Mouse (Mus musculus): ENCODE data around the gene Fbxo27. TPM values are rescaled to one million over a fixed set of nuclear protein-coding genes. Genes with fewer than 3 reads are reported as not detected.

The Fbxo27 gene
- total and polyA plus RNA-seq, 3 experiments: 1.7 to 8.5 (median 2.6) TPM

Other genes starting within 250 kb of the Fbxo27 start
- gene Lrfn1, start 240.9 kb upstream of the Fbxo27 start, total RNA-seq (2021): 10 to 100 TPM; 12.9 to 25.4 TPM
- 33.6 and 37.1 TPM in 2 replicates for gene Lrfn1, start 240.9 kb upstream of the Fbxo27 start, polyA plus RNA-seq (2012; rRNA removed)
- not detected for gene Ifnl2, start 182.4 kb upstream of the Fbxo27 start, total RNA-seq (2021)
- 0.33 and 1.00 TPM in 2 replicates for gene Ifnl2, start 182.4 kb upstream of the Fbxo27 start, polyA plus RNA-seq (2012; rRNA removed)
- not detected for gene Ifnl3, start 170.0 kb upstream of the Fbxo27 start, total RNA-seq (2021)
- gene Ifnl3, start 170.0 kb upstream of the Fbxo27 start, polyA plus RNA-seq (2012; rRNA removed): 0.48 and 0.59 TPM in 2 replicates
- gene Sycn, start 152.0 kb upstream of the Fbxo27 start, total RNA-seq (2021): not detected
- 0.44 and 0.48 TPM in 2 replicates for gene Sycn, start 152.0 kb upstream of the Fbxo27 start, polyA plus RNA-seq (2012; rRNA removed)
- not detected for gene Nccrp1, start 145.6 kb upstream of the Fbxo27 start, total RNA-seq (2021)
- 0.10 TPM in 1 of 2 replicates, not detected in the other for gene Nccrp1, start 145.6 kb upstream of the Fbxo27 start, polyA plus RNA-seq (2012; rRNA removed)
- 10 to 100 TPM; 61.0 to 78.2 TPM for gene Samd4b, start 94.7 kb upstream of the Fbxo27 start, total RNA-seq (2021)
- gene Samd4b, start 94.7 kb upstream of the Fbxo27 start, polyA plus RNA-seq (2012; rRNA removed): 127 and 146 TPM in 2 replicates
- 10 to 100 TPM; 28.7 to 29.6 TPM for gene Pak4, start 94.7 kb upstream of the Fbxo27 start, total RNA-seq (2021)
- 53.5 and 54.9 TPM in 2 replicates for gene Pak4, start 94.7 kb upstream of the Fbxo27 start, polyA plus RNA-seq (2012; rRNA removed)
- gene Acp7, start 61.5 kb upstream of the Fbxo27 start, total RNA-seq (2021): not detected
- not detected in 2 replicates for gene Acp7, start 61.5 kb upstream of the Fbxo27 start, polyA plus RNA-seq (2012; rRNA removed)
- 1 to 10 TPM; 2.0 to 5.3 TPM for gene Fbxo17, start 24.0 kb downstream of the Fbxo27 start, total RNA-seq (2021)
- 11.1 and 14.1 TPM in 2 replicates for gene Fbxo17, start 24.0 kb downstream of the Fbxo27 start, polyA plus RNA-seq (2012; rRNA removed)
- gene Mrps12, start 49.0 kb downstream of the Fbxo27 start, total RNA-seq (2021): 10 to 100 TPM; 74.6 to 82.1 TPM
- gene Mrps12, start 49.0 kb downstream of the Fbxo27 start, polyA plus RNA-seq (2012; rRNA removed): 217 and 245 TPM in 2 replicates
- 10 to 100 TPM; 16.5 to 21.2 TPM for gene Sars2, start 49.1 kb downstream of the Fbxo27 start, total RNA-seq (2021)
- 42.6 and 43.0 TPM in 2 replicates for gene Sars2, start 49.1 kb downstream of the Fbxo27 start, polyA plus RNA-seq (2012; rRNA removed)
- not detected for gene Ccer2, start 63.3 kb downstream of the Fbxo27 start, total RNA-seq (2021)
- gene Ccer2, start 63.3 kb downstream of the Fbxo27 start, polyA plus RNA-seq (2012; rRNA removed): not detected in 2 replicates
- 10 to 100 TPM; 86.0 to 87.0 TPM for gene Sirt2, start 73.9 kb downstream of the Fbxo27 start, total RNA-seq (2021)
- 57.3 and 59.0 TPM in 2 replicates for gene Sirt2, start 73.9 kb downstream of the Fbxo27 start, polyA plus RNA-seq (2012; rRNA removed)
- 10 to 100 TPM; 38.0 to 62.9 TPM for gene Nfkbib, start 74.7 kb downstream of the Fbxo27 start, total RNA-seq (2021)
- gene Nfkbib, start 74.7 kb downstream of the Fbxo27 start, polyA plus RNA-seq (2012; rRNA removed): 97.6 and 122 TPM in 2 replicates
- gene Rinl, start 96.1 kb downstream of the Fbxo27 start, total RNA-seq (2021): 1 to 10 TPM; 2.9 to 3.7 TPM
- 3.0 and 4.1 TPM in 2 replicates for gene Rinl, start 96.1 kb downstream of the Fbxo27 start, polyA plus RNA-seq (2012; rRNA removed)
- 100 to 1,000 TPM; 382 to 408 TPM for gene Hnrnpl, start 115.7 kb downstream of the Fbxo27 start, total RNA-seq (2021)
- gene Hnrnpl, start 115.7 kb downstream of the Fbxo27 start, polyA plus RNA-seq (2012; rRNA removed): 119 and 120 TPM in 2 replicates
- 100 to 1,000 TPM; 520 to 711 TPM for gene Ech1, start 132.4 kb downstream of the Fbxo27 start, total RNA-seq (2021)
- gene Ech1, start 132.4 kb downstream of the Fbxo27 start, polyA plus RNA-seq (2012; rRNA removed): 486 and 560 TPM in 2 replicates
- gene Lgals4, start 141.0 kb downstream of the Fbxo27 start, total RNA-seq (2021): 1 to 10 TPM; 7.4 to 9.4 TPM
- 20.5 and 22.4 TPM in 2 replicates for gene Lgals4, start 141.0 kb downstream of the Fbxo27 start, polyA plus RNA-seq (2012; rRNA removed)
- gene Lgals7, start 171.0 kb downstream of the Fbxo27 start, total RNA-seq (2021): under 1 TPM; 0.69 to 0.81 TPM
- gene Lgals7, start 171.0 kb downstream of the Fbxo27 start, polyA plus RNA-seq (2012; rRNA removed): 0.97 and 2.8 TPM in 2 replicates
- under 1 TPM in 1 of 2 experiments, not detected in 1; 0.14 TPM for gene Capn12, start 188.6 kb downstream of the Fbxo27 start, total RNA-seq (2021)
- 0.48 and 0.80 TPM in 2 replicates for gene Capn12, start 188.6 kb downstream of the Fbxo27 start, polyA plus RNA-seq (2012; rRNA removed)

Data from adrenal gland, adult 2 months (tissue).